Comparison of ENCODE assay signal across 18 mouse cellular contexts in genomic region chr12:54243158-54243557, GRCm38 (mm10).
"Had no signal": no experiment of that assay in that cellular context is flagged by ENCODE, and none has a peak within 500 bp of the region (broad histone marks: within the 10 kb centered on the region; RNA-seq: fewer than 3 reads in every experiment).

No protein-coding gene starts in this region.

- ATAC-seq: liver, postnatal 0 days; lung, postnatal 0 days; midbrain, embryonic 13.5 days; midbrain, embryonic 15.5 days had no signal

- H3K4me1 ChIP-seq: liver, embryonic 15.5 days; lung, embryonic 15.5 days; megakaryocyte, embryonic 14.5 days; midbrain, embryonic 13.5 days; midbrain, embryonic 15.5 days; neural tube, embryonic 12.5 days; stomach, embryonic 15.5 days had no signal

- H3K27me3 ChIP-seq: liver, embryonic 15.5 days; lung, embryonic 15.5 days; megakaryocyte, embryonic 14.5 days; midbrain, embryonic 13.5 days; midbrain, embryonic 15.5 days; neural tube, embryonic 12.5 days; stomach, embryonic 15.5 days had no signal

- DNase-seq: liver, postnatal 0 days; lung, adult 2 months; lung, postnatal 14 days; lung, postnatal 36 days; right cerebral cortex, postnatal 14 days; thymus, adult 2 months; thymus, postnatal 14 days; thymus, postnatal 36 days had no signal

- H3K27ac ChIP-seq: liver, embryonic 15.5 days; lung, embryonic 15.5 days; macrophage; midbrain, embryonic 13.5 days; midbrain, embryonic 15.5 days; neural tube, embryonic 12.5 days; stomach, embryonic 15.5 days had no signal

- H3K4me3 ChIP-seq: liver, embryonic 15.5 days; lung, embryonic 15.5 days; megakaryocyte, embryonic 14.5 days; midbrain, embryonic 13.5 days; midbrain, embryonic 15.5 days; neural tube, embryonic 12.5 days; stomach, embryonic 15.5 days had no signal

- H3K9ac ChIP-seq: liver, embryonic 15.5 days; liver, postnatal 0 days; lung, embryonic 15.5 days; midbrain, embryonic 13.5 days; midbrain, embryonic 15.5 days; neural tube, embryonic 12.5 days; stomach, embryonic 15.5 days had no signal

- H3K9me3 ChIP-seq: liver, embryonic 15.5 days; lung, embryonic 15.5 days; megakaryocyte, embryonic 14.5 days; midbrain, embryonic 13.5 days; midbrain, embryonic 15.5 days; neural tube, embryonic 12.5 days; stomach, embryonic 15.5 days had no signal

- H3K36me3 ChIP-seq: liver, embryonic 15.5 days; lung, embryonic 15.5 days; midbrain, embryonic 13.5 days; midbrain, embryonic 15.5 days; neural tube, embryonic 12.5 days; stomach, embryonic 15.5 days had no signal

- H3K4me2 ChIP-seq: liver, embryonic 15.5 days; lung, embryonic 15.5 days; midbrain, embryonic 11.5 days; midbrain, embryonic 13.5 days; midbrain, embryonic 15.5 days; neural tube, embryonic 12.5 days; stomach, embryonic 15.5 days had no signal
